Comparison of ENCODE assay signal across 9 mouse cellular contexts in genomic region chr17:65906313-65906894, GRCm38 (mm10). TPM values are rescaled to one million over a fixed set of nuclear protein-coding genes. Genes with fewer than 3 reads are reported as not detected.
A peak's percentile ranks its signal among the peaks of the same experiment; 100 is the strongest.
DNase-seq lines count a peak whose midpoint lies in the region; ATAC-seq and TF ChIP-seq lines count a peak whose summit lies in the region.
"Had no signal": no experiment of that assay in that cellular context is flagged by ENCODE, and none has a peak within 500 bp of the region (broad histone marks: within the 10 kb centered on the region; RNA-seq: fewer than 3 reads in every experiment).

No protein-coding gene starts in this region.

- no peaks in the 10 kb centered on the region for H3K36me3 ChIP-seq in heart, embryonic 11.5 days (ENCODE audit: control insufficient read depth, insufficient read depth, low read length)
- no peaks in the 10 kb centered on the region for H3K36me3 ChIP-seq in liver, embryonic 15.5 days (replicated peaks)
- H3K36me3 ChIP-seq in midbrain, embryonic 11.5 days (ENCODE audit: control insufficient read depth, insufficient read depth, low read length): no peaks in the 10 kb centered on the region

- peak overlapping the region; percentile 4 for H3K4me2 ChIP-seq in heart, embryonic 11.5 days
- H3K4me2 ChIP-seq in liver, embryonic 15.5 days: peak overlapping the region; percentile 39
- H3K4me2 ChIP-seq in midbrain, embryonic 11.5 days: no peak overlapping the region

- no peaks in the 10 kb centered on the region for H3K27me3 ChIP-seq in heart, embryonic 11.5 days (ENCODE audit: control insufficient read depth, insufficient read depth, low read length)
- H3K27me3 ChIP-seq in liver, embryonic 15.5 days: no peaks in the 10 kb centered on the region
- no peaks in the 10 kb centered on the region for H3K27me3 ChIP-seq in midbrain, embryonic 11.5 days (ENCODE audit: control insufficient read depth, insufficient read depth, low read length)

- no peak overlapping the region for H3K9ac ChIP-seq in heart, embryonic 11.5 days (ENCODE audit: low read depth, low read length)
- H3K9ac ChIP-seq in liver, embryonic 15.5 days: no peak overlapping the region
- H3K9ac ChIP-seq in midbrain, embryonic 11.5 days (ENCODE audit: low read length): no peak overlapping the region

- no peak for DNase-seq in heart, adult 8-10 months (ENCODE audit: low spot score)
- DNase-seq in B cell, adult 2 months: peak; percentile 8 to 14
- DNase-seq in layer of hippocampus, adult 2 months (ENCODE audit: low spot score in 2 of 2): no peak
- no peak for DNase-seq in ovary, postnatal 36 days (ENCODE audit: low spot score)
- DNase-seq in midbrain, embryonic 11.5 days (ENCODE audit: low spot score, missing footprints): no peak
- DNase-seq: gastrocnemius, postnatal 10 days had no signal

- H3K4me1 ChIP-seq in heart, embryonic 11.5 days (ENCODE audit: control insufficient read depth, insufficient read depth, low read length): peaks cover 6% of the 10 kb centered on the region; the same call in 1 of the 2 replicates
- peaks cover 11% of the 10 kb centered on the region; the same call in 1 of the 2 replicates for H3K4me1 ChIP-seq in liver, embryonic 15.5 days (replicated peaks)
- H3K4me1 ChIP-seq in midbrain, embryonic 11.5 days (ENCODE audit: control insufficient read depth, insufficient read depth, low read length): no peaks in the 10 kb centered on the region

- H3K9me3 ChIP-seq in heart, embryonic 11.5 days (replicated peaks; ENCODE audit: control insufficient read depth, low read length): no peaks in the 10 kb centered on the region
- no peaks in the 10 kb centered on the region for H3K9me3 ChIP-seq in liver, embryonic 15.5 days (replicated peaks)
- H3K9me3 ChIP-seq in midbrain, embryonic 11.5 days (ENCODE audit: control insufficient read depth, low read length): no peaks in the 10 kb centered on the region; the same call in 1 of the 2 replicates

- no peak overlapping the region for H3K4me3 ChIP-seq in heart, embryonic 11.5 days (ENCODE audit: low read depth, low read length)
- H3K4me3 ChIP-seq in liver, embryonic 15.5 days (replicated peaks): peak overlapping the region; percentile 2; the same call in 1 of the 2 replicates
- H3K4me3 ChIP-seq in layer of hippocampus, adult 2 months: no peak overlapping the region
- H3K4me3 ChIP-seq in midbrain, embryonic 11.5 days (ENCODE audit: low read depth, low read length): no peak overlapping the region

- no peak for TF ChIP-seq CTCF in layer of hippocampus, adult 2 months (conservative IDR thresholded peaks at IDR 0.05)

- H3K27ac ChIP-seq in heart, embryonic 11.5 days (ENCODE audit: low read depth, low read length): peak overlapping the region; percentile 32
- no peak overlapping the region for H3K27ac ChIP-seq in liver, embryonic 15.5 days (replicated peaks)
- H3K27ac ChIP-seq in layer of hippocampus, adult 2 months: no peak overlapping the region
- H3K27ac ChIP-seq in midbrain, embryonic 11.5 days (ENCODE audit: low read depth, low read length): no peak overlapping the region

- WGBS in heart, embryonic 11.5 days (ENCODE audit: insufficient replicate concordance): 31% methylated on average over 12 of the region's 12 CpGs
- WGBS in liver, embryonic 15.5 days (ENCODE audit: insufficient replicate concordance): 20% methylated on average over 12 of the region's 12 CpGs
- 47% methylated on average over 12 of the region's 12 CpGs for WGBS in midbrain, embryonic 11.5 days

- ATAC-seq in heart, embryonic 11.5 days (replicated peaks; ENCODE audit: insufficient number of reproducible peaks, low FRiP score, low TSS enrichment): no peak
- peak; percentile 47 for ATAC-seq in granulocyte monocyte progenitor cell, adult 5-6 weeks (replicated peaks; ENCODE audit: poor library complexity, severe bottlenecking)
- no peak for ATAC-seq in liver, embryonic 15.5 days (ENCODE audit: insufficient read depth)
- no peak for ATAC-seq in midbrain, embryonic 11.5 days (ENCODE audit: low FRiP score)

RNA-seq across cellular contexts. Expression of gene Ralbp1, which starts 20.8 kb away (rescaled TPM):
- 46.9 and 47.5 TPM in 2 replicates for polyA plus RNA-seq in heart, embryonic 11.5 days (2014; fragmentation: Nextera tagmentation; extraction: Ambion mirVana)
- 10 to 100 TPM; 33.6 to 42.3 (median 34.1) TPM for total RNA-seq in heart, adult 8-10 months (2022)
- total RNA-seq in granulocyte monocyte progenitor cell, adult 5-6 weeks (2014; fragmentation: Nextera tagmentation): 40.5 and 41.4 TPM in 2 replicates
- total RNA-seq in granulocyte monocyte progenitor cell, adult 5-6 weeks (2017): 71.5 and 76.3 TPM in 2 replicates
- polyA plus RNA-seq in liver, embryonic 15.5 days (2015; fragmentation: Nextera tagmentation; extraction: Ambion mirVana): 38.8 and 42.1 TPM in 2 replicates
- total RNA-seq in layer of hippocampus, adult 2 months (2021): 10 to 100 TPM; 54.2 to 56.8 TPM
- 39.5 and 45.4 TPM in 2 replicates for polyA plus RNA-seq in midbrain, embryonic 11.5 days (2014; fragmentation: Nextera tagmentation; extraction: Ambion mirVana)

RNA-seq across cellular contexts. Expression of gene Twsg1, which starts 44.6 kb away (rescaled TPM):
- polyA plus RNA-seq in heart, embryonic 11.5 days (2014; fragmentation: Nextera tagmentation; extraction: Ambion mirVana): 86.8 and 93.6 TPM in 2 replicates
- total RNA-seq in heart, adult 8-10 months (2022): 10 to 100 TPM; 69.1 to 85.0 (median 79.8) TPM
- total RNA-seq in granulocyte monocyte progenitor cell, adult 5-6 weeks (2014; fragmentation: Nextera tagmentation): 13.2 and 28.0 TPM in 2 replicates
- total RNA-seq in granulocyte monocyte progenitor cell, adult 5-6 weeks (2017): 10.5 and 10.8 TPM in 2 replicates
- polyA plus RNA-seq in liver, embryonic 15.5 days (2015; fragmentation: Nextera tagmentation; extraction: Ambion mirVana): 16.1 and 17.0 TPM in 2 replicates
- total RNA-seq in layer of hippocampus, adult 2 months (2021): 10 to 100 TPM; 25.0 to 29.9 TPM
- 105 and 115 TPM in 2 replicates for polyA plus RNA-seq in midbrain, embryonic 11.5 days (2014; fragmentation: Nextera tagmentation; extraction: Ambion mirVana)

Comparison
In these comparisons a context has a peak if more than half of its experiments do, and no peak if none do; other contexts are left out.
1. DNase-seq: peak in B cell, adult 2 months (2 of 2); none in heart, adult 8-10 months (single experiment), layer of hippocampus, adult 2 months (0 of 2), ovary, postnatal 36 days (single experiment) and midbrain, embryonic 11.5 days (single experiment).